Mouse (Mus musculus) intestine, postnatal 0 days (tissue): ENCODE measurements around the gene Slc38a3. TPM values are rescaled to one million over a fixed set of nuclear protein-coding genes. Genes with fewer than 3 reads are reported as not detected.
A peak's percentile ranks its signal among the peaks of the same experiment; 100 is the strongest.

Experiments used
- ATAC-seq: fragments of 200-750 bp; cut with Nextera tagmentation; 2 replicates; pipeline ENCODE4 v1.8.0; 2017; ENCODE audit warnings: mild to moderate bottlenecking, moderate TSS enrichment, moderate library complexity
- H3K27ac ChIP-seq: fragments of 300-500 bp; sonication (generic); 2 replicates; pipeline ENCODE4 v1.5.1; 2014; ENCODE audit warnings: mild to moderate bottlenecking, low read depth, low read length, moderate library complexity
- H3K27me3 ChIP-seq: fragments of 300-500 bp; sonication (generic); replicated peaks from 2 replicates; pipeline ENCODE4 v1.6.1; 2014; ENCODE audit warnings: low read length, mixed read lengths; ENCODE audit not compliant: control insufficient read depth, insufficient read depth
- H3K36me3 ChIP-seq: fragments of 300-500 bp; sonication (generic); 2 replicates; pipeline ENCODE4 v1.6.1; 2014; ENCODE audit warnings: mild to moderate bottlenecking, moderate library complexity; ENCODE audit not compliant: control insufficient read depth, insufficient read depth
- H3K4me1 ChIP-seq: fragments of 300-500 bp; sonication (generic); replicated peaks from 2 replicates; pipeline ENCODE4 v1.6.1; 2014; ENCODE audit warnings: antibody characterized with exemption, low read length, mixed read lengths; ENCODE audit not compliant: control insufficient read depth, insufficient read depth
- H3K4me2 ChIP-seq: fragments of 300-500 bp; sonication (generic); replicated peaks from 2 replicates; pipeline ENCODE4 v1.6.1; 2014; ENCODE audit warnings: low read depth, mild to moderate bottlenecking, moderate library complexity
- H3K4me3 ChIP-seq: fragments of 300-500 bp; sonication (generic); 2 replicates; pipeline ENCODE4 v1.5.1; 2014; ENCODE audit warnings: low read depth, low read length
- H3K9ac ChIP-seq: fragments of 300-500 bp; sonication (generic); 2 replicates; pipeline ENCODE4 v1.6.1; 2014; ENCODE audit warnings: mild to moderate bottlenecking, low read depth, low read length
- H3K9me3 ChIP-seq: fragments of 300-500 bp; sonication (generic); 2 replicates; pipeline ENCODE4 v1.6.1; 2016; ENCODE audit warnings: mixed run types; ENCODE audit not compliant: control insufficient read depth
- CTCF ChIP-seq: sonication (generic); IDR thresholded peaks from 2 replicates; pipeline ENCODE4 v1.5.1; 2016; ENCODE audit warnings: low read depth, mild to moderate bottlenecking, control low read depth, antibody characterized with exemption, moderate library complexity
- WGBS: fragments of 180-500 bp; shearing (Covaris S2); extraction: QIAGEN DNeasy Blood & Tissue Kit; methylation state at CpG from one replicate; pipeline ENCODE4 v1.1.7; 2014; 5-methylcytosine and 5-hydroxymethylcytosine counted together
- polyA plus RNA-seq: library from polyadenylated mRNA; unstranded; fragments of >200 nt; fragmentation: Nextera tagmentation; extraction: Ambion mirVana; gene quantifications from 2 replicates; pipeline ENCODE4 v1.2.1, GENCODE M21; 2015

The Slc38a3 gene
- polyA plus RNA-seq, 1 experiment from 2014 or later: 15.5 TPM

GRCm38 (mm10) chr9:107624539-107624938, 44.8 kb downstream of the Slc38a3 start:
- Histone ChIP-seq H3K9me3 (no peaks in the 10 kb centered on the region), H3K27me3 (no peaks in the 10 kb centered on the region), H3K4me3 (no peak overlapping the region), H3K4me2 (peak overlapping the region; percentile 4), H3K9ac (no peak overlapping the region), H3K36me3 (peaks cover 35% of the 10 kb centered on the region), H3K27ac (peak overlapping the region; percentile 52), H3K4me1 (peaks cover 27% of the 10 kb centered on the region)
- no peak for TF ChIP-seq CTCF
- ATAC-seq: peak; percentile 50
- 57% methylated on average over 5 of the region's 5 CpGs for WGBS

DNA sequence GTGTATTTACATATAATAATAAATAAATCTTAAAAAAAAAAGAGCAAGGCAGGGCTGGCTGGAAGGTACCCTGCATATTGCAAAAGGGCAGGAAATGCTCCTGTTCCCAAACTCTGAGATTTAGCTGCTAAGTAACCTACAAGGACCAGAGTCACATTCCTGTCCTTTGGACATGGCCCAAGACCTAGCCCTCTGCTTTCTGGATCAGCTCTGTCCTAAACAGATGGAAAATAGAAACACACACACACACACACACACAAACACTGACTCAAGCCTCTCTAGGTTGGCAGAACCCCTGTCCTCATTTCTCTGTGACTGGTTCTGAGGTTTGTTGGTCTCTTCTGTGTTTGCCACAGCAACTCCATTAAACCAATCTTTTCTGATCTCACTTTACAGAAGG, 48.4 kb downstream of the Slc38a3 start:
- H3K27ac ChIP-seq: no peak overlapping the region
- H3K27me3 ChIP-seq: no peaks in the 10 kb centered on the region
- peaks cover 29% of the 10 kb centered on the region for H3K4me1 ChIP-seq
- H3K4me3 ChIP-seq: no peak overlapping the region
- no peak overlapping the region for H3K4me2 ChIP-seq
- H3K9me3 ChIP-seq: no peaks in the 10 kb centered on the region
- no peak overlapping the region for H3K9ac ChIP-seq
- TF ChIP-seq CTCF: no peak
- peaks cover 53% of the 10 kb centered on the region for H3K36me3 ChIP-seq
- ATAC-seq: no peak

GRCm38 (mm10) chr9:107619546-107619879, 49.8 kb downstream of the Slc38a3 start:
- no peak overlapping the region for H3K4me3 ChIP-seq
- no peak for TF ChIP-seq CTCF
- H3K36me3 ChIP-seq: peaks cover 59% of the 10 kb centered on the region
- no peaks in the 10 kb centered on the region for H3K27me3 ChIP-seq
- peak overlapping the region; percentile 93 for H3K27ac ChIP-seq
- peak; percentile 43 for ATAC-seq
- 29% methylated on average over 13 of the region's 13 CpGs for WGBS
- H3K4me1 ChIP-seq: peaks cover 27% of the 10 kb centered on the region
- no peak overlapping the region; the same call in 1 of the 2 replicates for H3K4me2 ChIP-seq
- H3K9me3 ChIP-seq: no peaks in the 10 kb centered on the region
- no peak overlapping the region for H3K9ac ChIP-seq

DNA sequence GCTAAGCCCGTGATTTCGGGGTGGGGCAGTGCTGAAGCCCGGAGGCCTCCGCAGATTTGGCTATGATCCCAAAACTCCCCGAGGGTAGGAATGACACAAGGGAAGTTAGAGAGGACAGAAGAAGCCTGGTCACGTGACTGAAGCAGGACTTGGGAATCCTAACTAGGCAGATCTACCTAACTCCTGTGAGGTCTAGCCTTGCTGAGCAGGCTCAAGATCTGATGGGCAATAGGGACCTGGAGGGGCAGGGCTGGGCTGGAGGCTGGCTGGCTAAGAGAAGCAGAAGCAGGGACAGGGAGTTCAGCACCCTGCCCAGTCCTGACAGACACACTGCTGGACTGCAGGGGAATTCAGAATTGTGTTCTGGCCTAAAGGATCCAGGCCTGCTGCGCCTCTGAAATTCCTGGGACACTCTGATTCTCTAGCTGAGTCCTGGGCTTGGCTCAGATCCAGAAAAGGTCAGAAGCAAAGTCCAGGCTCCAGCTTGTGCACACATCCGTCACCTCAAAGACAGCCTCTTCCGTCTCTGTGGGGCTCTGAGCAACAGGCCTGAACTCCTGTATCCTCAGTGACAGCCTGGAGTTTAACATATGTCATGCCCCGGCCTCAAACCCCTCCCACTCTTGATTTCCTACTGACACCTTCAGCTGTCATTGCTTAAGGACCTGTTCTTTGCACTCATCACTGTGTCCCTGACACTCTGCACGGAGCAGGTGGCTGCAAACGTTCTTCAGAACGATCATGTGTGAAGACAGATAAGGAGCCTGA, 50.4 kb downstream of the Slc38a3 start:
- peak overlapping the region; percentile 23; the same call in 1 of the 2 replicates for H3K9ac ChIP-seq
- peaks cover 22% of the 10 kb centered on the region for H3K4me1 ChIP-seq
- no peak overlapping the region for H3K4me3 ChIP-seq
- peak overlapping the region; percentile 93 for H3K27ac ChIP-seq
- ATAC-seq: peak; percentile 95
- no peak for TF ChIP-seq CTCF
- no peaks in the 10 kb centered on the region for H3K27me3 ChIP-seq
- H3K4me2 ChIP-seq: peak overlapping the region; percentile 25; the same call in 1 of the 2 replicates
- 10% methylated on average over 13 of the region's 13 CpGs for WGBS
- peaks cover 64% of the 10 kb centered on the region for H3K36me3 ChIP-seq
- H3K9me3 ChIP-seq: no peaks in the 10 kb centered on the region

- no peak for TF ChIP-seq CTCF
- H3K36me3 ChIP-seq: peaks cover 68% of the 10 kb centered on the region
Observed at GRCm38 (mm10) chr9:107618098-107618497, 51.2 kb downstream of the Slc38a3 start.

DNA sequence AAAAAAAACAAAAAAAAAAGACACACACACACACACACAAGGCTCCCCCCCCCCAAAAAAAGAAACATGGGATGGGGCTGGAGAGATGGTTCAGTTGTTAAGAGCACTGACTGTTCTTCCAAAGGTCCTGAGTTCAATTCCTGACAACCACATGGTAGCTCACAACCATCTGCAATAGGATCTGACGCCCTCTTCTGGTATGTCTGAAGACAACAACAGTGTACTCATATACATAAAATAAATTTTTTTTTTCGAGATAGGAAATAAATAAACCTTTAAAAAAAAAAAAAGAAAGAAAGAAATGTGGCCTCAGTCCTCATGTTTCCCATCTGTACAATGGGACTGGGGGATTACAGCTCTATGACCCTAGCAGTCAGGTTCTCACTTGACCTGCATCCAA, 51.9 kb downstream of the Slc38a3 start:
- H3K9ac ChIP-seq: no peak overlapping the region
- H3K36me3 ChIP-seq: peaks cover 64% of the 10 kb centered on the region
- no peak for ATAC-seq
- 0 out of 2 replicates have a peak overlapping the region, but pooled peaks have one; percentile 93 for H3K27ac ChIP-seq
- H3K9me3 ChIP-seq: no peaks in the 10 kb centered on the region
- H3K4me1 ChIP-seq: peaks cover 21% of the 10 kb centered on the region
- H3K4me3 ChIP-seq: no peak overlapping the region
- no peak overlapping the region for H3K4me2 ChIP-seq
- no peaks in the 10 kb centered on the region for H3K27me3 ChIP-seq
- peak; percentile 45; the same call in 1 of the 2 replicates for TF ChIP-seq CTCF
- 86% methylated on average over 2 of the region's 2 CpGs for WGBS

More at GRCm38 (mm10) chr9:107618098-107618497, 51.2 kb downstream of the Slc38a3 start:
- Histone ChIP-seq H3K9me3 (no peaks in the 10 kb centered on the region), H3K4me3 (no peak overlapping the region), H3K4me1 (peaks cover 21% of the 10 kb centered on the region), H3K9ac (0 out of 2 replicates have a peak overlapping the region, but pooled peaks have one; percentile 26), H3K4me2 (no peak overlapping the region), H3K27me3 (no peaks in the 10 kb centered on the region), H3K27ac (peak overlapping the region; percentile 93; the same call in 1 of the 2 replicates)
- WGBS: 95% methylated on average over 6 of the region's 6 CpGs
- no peak for ATAC-seq
